Mouse (Mus musculus): ENCODE data around the gene 2610008E11Rik. TPM values are rescaled to one million over a fixed set of nuclear protein-coding genes. Genes with fewer than 3 reads are reported as not detected.
"Not testable (repeated sequence)": the region's sequence is repeated elsewhere in the genome, so short reads cannot be mapped to it uniquely, and the experiment has no call there.

2610008E11Rik gene
- polyA plus RNA-seq, 1 experiment from 2014 or later: 57.1 TPM

DNA sequence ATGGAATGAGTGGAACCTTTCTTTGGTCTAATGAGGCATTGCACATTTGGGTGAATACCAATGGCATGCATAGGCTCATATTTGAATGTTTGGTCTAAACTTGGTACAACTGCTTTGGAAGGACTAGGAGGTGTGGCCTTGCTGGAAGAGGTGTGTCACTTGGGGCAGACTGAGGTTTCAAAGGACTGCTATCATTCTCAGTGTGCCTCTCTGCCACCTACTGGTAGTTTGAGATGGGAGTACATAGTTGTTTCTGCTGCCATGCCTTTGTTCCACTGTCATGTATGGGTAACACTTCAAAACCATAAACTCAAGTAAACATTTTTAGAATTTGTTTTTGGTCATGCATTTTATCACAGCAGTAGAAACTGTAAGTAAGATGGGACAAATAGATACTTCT is 5.7 kb downstream of the 2610008E11Rik start:
- no peaks in the 10 kb centered on the region for H3K9me3 ChIP-seq (replicated peaks; ENCODE audit: control insufficient read depth, low read length, poor library complexity, severe bottlenecking)
- H3K36me3 ChIP-seq (ENCODE audit: control insufficient read depth, insufficient read depth, low read length): peaks cover 46% of the 10 kb centered on the region
- peaks cover 25% of the 10 kb centered on the region for H3K4me1 ChIP-seq (ENCODE audit: control insufficient read depth, insufficient read depth, low read length)
- no peak overlapping the region for H3K27ac ChIP-seq (ENCODE audit: low read length)
- H3K4me3 ChIP-seq (ENCODE audit: low read depth, low read length): no peak overlapping the region
- no peak overlapping the region for H3K4me2 ChIP-seq (ENCODE audit: low read length)
- no peak for ATAC-seq
- no peaks in the 10 kb centered on the region for H3K27me3 ChIP-seq (ENCODE audit: control insufficient read depth, insufficient read depth, low read depth, low read length)
- no peak overlapping the region for H3K9ac ChIP-seq (ENCODE audit: low read depth, low read length)

DNA sequence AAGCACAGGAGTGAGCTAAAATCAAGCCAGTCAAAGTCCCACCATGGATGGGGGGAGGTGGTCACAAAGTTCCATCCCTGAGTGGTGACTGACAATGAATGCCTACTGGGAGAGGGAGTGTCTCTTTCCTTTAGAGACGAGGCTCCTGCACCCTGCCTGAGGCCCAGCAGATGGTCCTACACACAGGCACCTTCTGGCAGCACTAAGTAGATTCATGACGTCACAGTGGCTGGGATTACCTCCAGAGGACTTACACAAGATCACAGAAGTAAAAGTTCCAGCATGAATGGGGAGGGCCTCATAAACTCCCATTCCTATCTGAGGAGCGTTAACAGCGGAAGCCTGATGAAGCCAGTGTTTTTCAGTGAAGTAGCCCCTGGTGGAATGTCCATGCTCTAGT is 8.4 kb downstream of the 2610008E11Rik start:
- ATAC-seq: no peak
- no peaks in the 10 kb centered on the region for H3K9me3 ChIP-seq (replicated peaks; ENCODE audit: control insufficient read depth, low read length, poor library complexity, severe bottlenecking)
- no peaks in the 10 kb centered on the region for H3K4me1 ChIP-seq (ENCODE audit: control insufficient read depth, insufficient read depth, low read length)
- no peaks in the 10 kb centered on the region for H3K27me3 ChIP-seq (ENCODE audit: control insufficient read depth, insufficient read depth, low read depth, low read length)
- H3K9ac ChIP-seq (ENCODE audit: low read depth, low read length): no peak overlapping the region
- no peak overlapping the region for H3K27ac ChIP-seq (ENCODE audit: low read length)
- 69% methylated on average over 4 of the region's 4 CpGs for WGBS
- peaks cover 50% of the 10 kb centered on the region for H3K36me3 ChIP-seq (ENCODE audit: control insufficient read depth, insufficient read depth, low read length)
- no peak overlapping the region for H3K4me2 ChIP-seq (ENCODE audit: low read length)
- H3K4me3 ChIP-seq (ENCODE audit: low read depth, low read length): no peak overlapping the region

DNA sequence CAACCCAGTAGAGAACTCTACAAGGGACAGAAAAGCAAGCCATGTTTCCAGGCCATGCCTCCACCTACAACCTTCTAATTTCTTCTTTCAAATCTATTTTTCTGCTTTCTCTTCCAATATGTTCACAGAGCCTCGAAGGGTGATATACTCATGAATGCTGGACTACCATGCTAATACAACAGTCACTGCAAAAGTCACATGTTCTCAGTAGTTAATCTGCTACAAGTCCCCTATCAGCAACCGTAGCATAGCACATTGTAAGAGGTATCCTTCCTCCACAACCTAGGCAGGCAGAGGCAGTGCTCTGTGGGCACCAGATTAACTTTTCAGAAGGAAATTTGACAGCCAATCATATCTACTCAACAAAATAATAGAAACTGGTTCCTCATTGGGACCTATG is 10.8 kb downstream of the 2610008E11Rik start:
- WGBS: 98% methylated on average over 2 of the region's 2 CpGs
- H3K4me1 ChIP-seq (ENCODE audit: control insufficient read depth, insufficient read depth, low read length): no peaks in the 10 kb centered on the region
- ATAC-seq: no peak
- H3K4me2 ChIP-seq (ENCODE audit: low read length): no peak overlapping the region
- H3K27ac ChIP-seq (ENCODE audit: low read length): no peak overlapping the region
- H3K9ac ChIP-seq (ENCODE audit: low read depth, low read length): no peak overlapping the region
- H3K9me3 ChIP-seq (replicated peaks; ENCODE audit: control insufficient read depth, low read length, poor library complexity, severe bottlenecking): no peaks in the 10 kb centered on the region
- no peak overlapping the region for H3K4me3 ChIP-seq (ENCODE audit: low read depth, low read length)
- H3K36me3 ChIP-seq (ENCODE audit: control insufficient read depth, insufficient read depth, low read length): peaks cover 39% of the 10 kb centered on the region
- H3K27me3 ChIP-seq (ENCODE audit: control insufficient read depth, insufficient read depth, low read depth, low read length): no peaks in the 10 kb centered on the region

DNA sequence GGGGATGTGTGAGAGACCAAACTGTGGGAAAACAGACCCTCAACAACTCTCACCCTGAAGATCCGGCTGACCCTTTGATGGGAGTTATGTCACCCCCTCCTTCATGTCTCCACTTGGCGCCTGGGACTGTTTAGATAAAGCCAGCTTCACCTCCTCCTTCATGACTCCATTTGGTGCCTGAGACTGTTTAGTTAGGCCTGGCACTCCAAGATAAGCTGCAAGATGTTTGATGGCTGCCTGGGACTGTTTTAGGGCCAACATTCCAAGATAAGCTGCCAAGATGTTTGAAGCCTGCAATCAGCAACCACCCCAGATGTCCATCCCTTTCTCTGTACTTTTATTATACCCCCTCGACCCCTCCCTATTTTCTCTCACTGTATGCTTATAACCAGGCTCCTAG is 40.0 kb downstream of the 2610008E11Rik start:
- not testable (repeated sequence) for H3K27me3 ChIP-seq (ENCODE audit: control insufficient read depth, insufficient read depth, low read depth, low read length); H3K4me3 ChIP-seq (ENCODE audit: low read depth, low read length); ATAC-seq; H3K4me1 ChIP-seq (ENCODE audit: control insufficient read depth, insufficient read depth, low read length); H3K9ac ChIP-seq (ENCODE audit: low read depth, low read length); H3K27ac ChIP-seq (ENCODE audit: low read length); H3K4me2 ChIP-seq (ENCODE audit: low read length); H3K9me3 ChIP-seq (replicated peaks; ENCODE audit: control insufficient read depth, low read length, poor library complexity, severe bottlenecking)
- H3K36me3 ChIP-seq (ENCODE audit: control insufficient read depth, insufficient read depth, low read length): peaks cover 18% of the 10 kb centered on the region
- WGBS: 95% methylated on average over 3 of the region's 3 CpGs

DNA sequence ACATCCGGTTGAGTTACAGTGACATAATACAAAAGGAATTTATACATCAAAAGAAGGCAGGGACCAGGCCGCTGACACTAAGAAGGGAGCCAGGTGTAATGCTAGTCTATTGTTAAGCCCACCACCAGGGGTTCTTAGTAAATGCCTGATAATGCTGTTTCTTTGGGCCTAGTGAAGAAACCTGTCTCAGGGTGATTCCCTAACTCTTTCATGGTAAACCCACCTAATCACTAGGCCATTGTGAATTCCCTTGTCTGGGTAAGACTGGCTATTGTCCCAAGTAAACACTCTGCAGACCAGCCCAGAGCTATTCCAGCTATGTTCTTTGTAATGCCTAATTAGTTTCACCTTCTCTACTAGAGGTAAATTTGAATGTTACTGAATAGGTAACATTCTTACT is 54.9 kb downstream of the 2610008E11Rik start:
- not testable (repeated sequence) for H3K27ac ChIP-seq (ENCODE audit: low read length); ATAC-seq; H3K36me3 ChIP-seq (ENCODE audit: control insufficient read depth, insufficient read depth, low read length); H3K4me3 ChIP-seq (ENCODE audit: low read depth, low read length); H3K4me2 ChIP-seq (ENCODE audit: low read length); H3K4me1 ChIP-seq (ENCODE audit: control insufficient read depth, insufficient read depth, low read length); H3K9ac ChIP-seq (ENCODE audit: low read depth, low read length); H3K27me3 ChIP-seq (ENCODE audit: control insufficient read depth, insufficient read depth, low read depth, low read length)
- peaks cover 26% of the 10 kb centered on the region for H3K9me3 ChIP-seq (replicated peaks; ENCODE audit: control insufficient read depth, low read length, poor library complexity, severe bottlenecking)
- WGBS: 92% methylated on average over 2 of the region's 2 CpGs

DNA sequence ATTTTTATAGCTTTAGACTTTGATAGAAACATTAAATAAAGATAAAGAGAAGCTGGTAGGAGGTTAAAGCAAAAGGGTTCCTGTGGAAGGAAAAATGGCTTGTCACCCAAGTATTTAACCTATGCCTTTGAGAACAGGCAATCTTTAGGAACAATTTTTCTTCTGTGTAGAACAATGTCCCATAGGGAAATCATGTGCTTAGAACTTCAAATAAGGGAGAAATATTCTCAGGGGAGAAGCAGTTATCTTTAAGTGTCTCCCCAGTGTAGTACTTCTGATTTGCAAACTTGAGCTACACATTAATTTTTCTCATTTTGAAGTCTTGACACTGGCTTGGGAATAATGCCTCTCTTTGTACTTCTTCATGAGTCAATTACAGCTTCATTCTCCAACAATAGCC is 69.0 kb downstream of the 2610008E11Rik start, which contains the start of gene Olfr57:
TSS of gene Olfr57 (plus strand) at position 301 of the 400 bp plus-strand sequence.
- H3K4me3 ChIP-seq (ENCODE audit: low read depth, low read length): no peak within 1 kb of the TSS
- ATAC-seq: no peak
- peaks cover 3% of the 10 kb centered on the region; the same call in 1 of the 2 replicates for H3K9me3 ChIP-seq (replicated peaks; ENCODE audit: control insufficient read depth, low read length, poor library complexity, severe bottlenecking)
- no peak within 1 kb of the TSS for H3K27ac ChIP-seq (ENCODE audit: low read length)
- no peak within 1 kb of the TSS for H3K9ac ChIP-seq (ENCODE audit: low read depth, low read length)
- H3K4me2 ChIP-seq (ENCODE audit: low read length): no peak within 1 kb of the TSS
- no peaks in the 10 kb centered on the region for H3K36me3 ChIP-seq (ENCODE audit: control insufficient read depth, insufficient read depth, low read length)
- H3K4me1 ChIP-seq (ENCODE audit: control insufficient read depth, insufficient read depth, low read length): no peaks in the 10 kb centered on the region
- no peaks in the 10 kb centered on the region for H3K27me3 ChIP-seq (ENCODE audit: control insufficient read depth, insufficient read depth, low read depth, low read length)

Other genes starting within 250 kb of the 2610008E11Rik start
- gene Olfr1356, start 245.4 kb downstream of the 2610008E11Rik start, polyA plus RNA-seq (2015; fragmentation: Nextera tagmentation; extraction: Ambion mirVana): not detected in 2 replicates
- not detected in 2 replicates for gene Olfr1355, start 222.1 kb downstream of the 2610008E11Rik start, polyA plus RNA-seq (2015; fragmentation: Nextera tagmentation; extraction: Ambion mirVana)
- not detected in 2 replicates for gene Olfr1354, start 184.4 kb downstream of the 2610008E11Rik start, polyA plus RNA-seq (2015; fragmentation: Nextera tagmentation; extraction: Ambion mirVana)
- gene Olfr8, start 147.0 kb downstream of the 2610008E11Rik start, polyA plus RNA-seq (2015; fragmentation: Nextera tagmentation; extraction: Ambion mirVana): not detected in 2 replicates
- gene Olfr1353, start 134.3 kb downstream of the 2610008E11Rik start, polyA plus RNA-seq (2015; fragmentation: Nextera tagmentation; extraction: Ambion mirVana): not detected in 2 replicates
- not detected in 2 replicates for gene Olfr1352, start 116.5 kb downstream of the 2610008E11Rik start, polyA plus RNA-seq (2015; fragmentation: Nextera tagmentation; extraction: Ambion mirVana)
- gene Olfr1351, start 85.1 kb downstream of the 2610008E11Rik start, polyA plus RNA-seq (2015; fragmentation: Nextera tagmentation; extraction: Ambion mirVana): not detected in 2 replicates
- gene Olfr57, start 68.9 kb downstream of the 2610008E11Rik start, polyA plus RNA-seq (2015; fragmentation: Nextera tagmentation; extraction: Ambion mirVana): 0.51 and 0.62 TPM in 2 replicates
- gene Vmn2r80, start 51.2 kb upstream of the 2610008E11Rik start, polyA plus RNA-seq (2015; fragmentation: Nextera tagmentation; extraction: Ambion mirVana): not detected in 2 replicates
- not detected in 2 replicates for gene Vmn2r81, start 150.1 kb upstream of the 2610008E11Rik start, polyA plus RNA-seq (2015; fragmentation: Nextera tagmentation; extraction: Ambion mirVana)

Data from midbrain, embryonic 16.5 days (tissue).